Mouse (Mus musculus) spleen, postnatal 4 days (tissue): ENCODE data around the gene Gm10024.
"Not testable (repeated sequence)": the region's sequence is repeated elsewhere in the genome, so short reads cannot be mapped to it uniquely, and the experiment has no call there.

Experiments
- DNase-seq, 2 experiments: peaks; one replicate each; pipeline ENCODE4 v3.0.0; 2022; ENCODE audit warnings: low spot score in 2 of 2

Gm10024 gene

GRCm38 (mm10) chr10:77711157-77711556 is at the start of gene Gm10024:
TSS of gene Gm10024 (plus strand) at chr10:77711457.
- DNase-seq, result not testable (repeated sequence)

DNA sequence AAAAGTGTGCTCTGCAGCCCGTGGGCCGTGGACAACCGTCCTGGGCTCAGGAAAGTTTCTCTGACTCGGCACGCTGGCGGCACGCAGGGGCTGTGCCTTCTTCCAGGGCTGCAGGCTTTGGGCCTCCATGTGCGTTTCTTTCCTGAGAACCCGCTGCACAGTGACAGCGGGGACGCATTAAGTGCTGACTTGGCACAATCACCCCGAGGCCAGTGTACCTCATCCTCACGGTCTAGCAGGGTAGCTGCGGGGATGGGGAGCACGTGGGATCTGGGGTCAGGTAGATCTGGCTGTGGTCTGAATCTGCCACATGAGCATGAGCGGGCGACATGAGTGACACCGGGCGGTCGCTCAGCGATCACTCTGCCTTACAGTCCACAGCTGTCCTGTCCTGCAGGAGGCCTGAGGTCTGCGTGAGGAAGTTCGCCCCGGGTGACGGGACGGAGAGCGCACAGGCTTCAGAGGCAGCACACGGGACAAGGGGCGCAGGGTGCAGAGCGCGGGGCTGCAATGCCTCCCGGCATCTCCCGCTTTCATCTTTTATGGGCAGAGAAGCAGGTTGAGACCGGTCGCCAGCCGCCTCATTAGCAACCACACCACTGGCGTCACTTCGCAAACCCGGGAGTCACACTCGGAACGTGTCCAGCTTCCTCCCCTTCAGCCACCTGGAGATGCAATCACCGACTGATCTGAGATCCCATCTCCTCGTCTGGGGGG is 47.1 kb upstream of the Gm10024 start:
- no peak for DNase-seq

DNA sequence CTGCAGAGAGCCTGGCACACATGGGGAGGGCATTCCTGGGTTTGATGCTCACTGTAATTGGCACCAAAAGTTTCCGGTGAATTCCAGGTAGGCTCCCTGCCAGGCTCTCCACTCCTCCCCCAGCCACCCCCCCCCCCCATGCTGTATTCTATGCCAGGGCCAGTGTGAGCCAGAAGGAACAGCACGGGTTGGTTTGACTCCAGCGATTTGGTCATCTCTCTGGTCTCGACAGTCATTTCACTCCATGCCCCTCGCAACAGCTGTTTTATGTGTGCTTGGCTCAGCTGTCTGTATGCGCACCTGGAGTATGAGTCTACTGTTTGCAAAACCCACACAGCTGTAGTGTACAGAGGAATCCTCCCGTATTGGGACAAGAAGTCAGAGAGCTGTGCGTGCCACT is 44.9 kb upstream of the Gm10024 start:
- no peak for DNase-seq

- no peak for DNase-seq
These were observed 43.9 kb upstream of the Gm10024 start for GRCm38 (mm10) chr10:77667402-77667801.

DNA sequence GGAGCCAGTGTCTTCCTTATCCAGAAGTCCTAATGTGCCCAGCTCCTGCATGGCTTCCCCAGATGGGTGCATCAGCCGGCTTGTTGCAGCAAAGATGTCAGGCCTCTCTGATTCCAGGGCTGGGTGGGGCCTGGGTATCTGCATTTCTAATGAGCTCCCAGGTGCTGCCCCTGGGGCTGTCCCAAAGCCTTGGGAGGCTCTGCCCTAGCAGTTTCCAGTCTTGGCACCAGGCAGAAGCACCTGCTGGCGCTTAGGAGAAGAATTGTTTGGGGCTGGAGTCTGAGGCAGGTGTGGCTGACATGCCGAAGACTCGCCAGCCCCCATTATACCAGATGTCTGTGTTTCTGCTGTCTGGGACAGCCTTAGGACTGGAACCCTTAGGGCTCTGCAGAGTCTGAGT is 40.5 kb upstream of the Gm10024 start:
- no peak for DNase-seq

DNA sequence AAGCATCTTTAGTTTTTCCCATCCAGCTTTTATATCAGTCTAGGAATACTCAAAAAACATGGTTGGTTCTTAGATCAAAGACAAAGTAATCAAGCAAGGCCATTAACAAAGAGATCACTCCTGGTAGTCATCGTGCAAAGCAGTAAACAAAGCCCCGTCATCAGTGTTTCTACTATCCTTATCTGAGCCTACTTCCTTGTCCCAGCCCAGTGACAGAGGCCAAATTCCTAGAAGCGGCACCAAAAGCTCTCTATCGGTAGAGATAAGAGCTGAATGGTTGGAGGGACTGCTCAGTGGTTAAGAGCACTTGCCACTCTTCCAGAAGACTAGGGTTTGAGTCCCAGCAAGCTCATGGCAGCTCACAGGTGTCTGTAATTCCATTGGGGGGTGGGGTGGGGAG is 39.7 kb upstream of the Gm10024 start:
- no peak for DNase-seq

GRCm38 (mm10) chr10:77673765-77674164 is 37.5 kb upstream of the Gm10024 start:
- no peak for DNase-seq

- DNase-seq, result no peak
These were observed 33.7 kb upstream of the Gm10024 start for GRCm38 (mm10) chr10:77677562-77677961.

- no peak for DNase-seq
These were observed 28.3 kb upstream of the Gm10024 start for GRCm38 (mm10) chr10:77682994-77683393.

GRCm38 (mm10) chr10:77684181-77684580 is 27.1 kb upstream of the Gm10024 start:
- no peak for DNase-seq

DNA sequence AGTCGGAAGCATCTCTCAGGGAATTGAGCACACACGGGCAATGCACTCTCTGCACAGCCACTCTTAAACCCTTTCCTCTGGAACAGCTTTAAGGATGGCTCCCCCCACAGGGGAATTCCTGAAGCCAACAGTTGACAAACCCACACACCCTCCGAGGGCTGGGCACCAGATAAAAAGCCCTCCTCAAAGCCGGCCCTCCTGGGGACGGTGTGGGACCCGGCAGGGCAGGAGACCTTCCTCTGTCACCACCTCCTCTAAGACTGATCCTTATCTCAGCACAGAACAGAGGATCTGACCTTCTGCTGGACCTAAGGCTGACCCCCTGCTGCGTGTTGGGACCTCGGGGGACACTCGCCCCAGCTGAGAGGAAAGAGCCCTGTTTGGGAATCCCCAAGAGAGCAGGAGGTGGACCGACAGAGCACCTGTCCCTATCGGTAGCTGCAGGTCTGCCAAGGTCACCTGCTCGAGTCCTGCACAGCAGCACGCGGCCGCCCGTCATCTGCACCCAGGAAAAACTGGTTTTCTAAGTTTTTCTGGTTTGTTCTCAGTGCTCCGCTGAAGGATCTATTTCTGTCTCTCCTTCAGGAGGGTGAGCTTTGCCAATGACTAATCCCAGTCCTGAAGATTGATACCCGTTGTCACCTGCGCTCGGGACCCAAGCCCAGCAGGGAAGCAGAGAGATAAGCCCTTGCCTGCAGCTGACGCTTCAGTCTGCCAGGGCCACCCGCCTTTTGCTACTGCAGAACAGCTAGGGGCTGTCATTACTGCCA is 25.2 kb upstream of the Gm10024 start, which contains the start of gene Tspear:
Tspear (plus strand) TSS at position 675 of the 770 bp plus-strand sequence.
- no peak for DNase-seq

- DNase-seq, result no peak
These were observed 24.2 kb upstream of the Gm10024 start for GRCm38 (mm10) chr10:77687021-77687420.

GRCm38 (mm10) chr10:77690356-77690807 is 20.9 kb upstream of the Gm10024 start, which contains the start of gene Gm19402:
TSS of gene Gm19402 (minus strand) at chr10:77690757.
- DNase-seq, result not testable (repeated sequence)

DNA sequence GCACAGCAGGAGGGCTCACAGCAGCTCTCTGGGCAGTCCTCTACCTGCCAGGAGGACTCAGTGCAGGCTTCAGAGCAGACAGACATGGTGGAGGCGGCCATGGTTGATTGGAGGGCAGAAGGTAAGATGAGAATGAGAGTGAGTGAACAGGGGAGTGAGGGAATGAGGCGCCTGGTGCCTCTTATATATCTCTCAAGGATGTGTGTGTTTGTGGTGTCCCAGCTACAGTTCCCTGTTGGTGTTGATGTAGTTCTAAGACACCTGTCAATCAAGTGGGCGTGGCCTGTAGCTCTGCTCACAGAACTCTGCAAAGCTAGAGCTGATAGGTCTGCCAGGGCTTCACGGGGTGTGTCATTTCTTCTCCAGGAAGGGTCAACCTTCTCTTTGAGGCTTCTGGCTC is 14.1 kb upstream of the Gm10024 start, which contains the start of gene Gm9508:
Gm9508 (minus strand) TSS at position 101 of the 400 bp plus-strand sequence.
- DNase-seq, result no peak

DNA sequence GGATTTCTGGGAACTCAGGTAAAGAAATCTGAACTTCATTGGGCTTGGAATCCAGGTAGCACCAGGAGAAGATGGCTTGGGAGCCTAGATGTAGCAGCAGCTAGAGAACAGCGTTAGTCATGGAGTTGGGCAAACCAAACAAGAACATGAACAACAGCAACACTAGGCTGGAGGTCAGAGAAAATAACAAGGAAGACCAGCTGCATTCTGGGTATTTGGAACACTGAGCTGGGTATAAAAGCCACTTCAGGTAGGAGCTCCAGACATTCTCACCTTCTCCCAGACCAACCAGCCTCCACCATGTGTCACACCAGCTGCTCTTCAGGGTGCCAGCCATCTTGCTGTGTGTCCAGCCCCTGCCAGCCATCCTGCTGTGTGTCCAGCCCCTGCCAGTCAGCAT is 4.9 kb upstream of the Gm10024 start, which contains the start of gene Gm10272:
Gm10272 (plus strand) TSS at position 301 of the 400 bp plus-strand sequence.
- DNase-seq, result no peak

- DNase-seq, result no peak
These were observed 1.4 kb upstream of the Gm10024 start for GRCm38 (mm10) chr10:77709831-77710230.

GRCm38 (mm10) chr10:77713734-77714133 is 2.5 kb downstream of the Gm10024 start:
- DNase-seq, result no peak

DNA sequence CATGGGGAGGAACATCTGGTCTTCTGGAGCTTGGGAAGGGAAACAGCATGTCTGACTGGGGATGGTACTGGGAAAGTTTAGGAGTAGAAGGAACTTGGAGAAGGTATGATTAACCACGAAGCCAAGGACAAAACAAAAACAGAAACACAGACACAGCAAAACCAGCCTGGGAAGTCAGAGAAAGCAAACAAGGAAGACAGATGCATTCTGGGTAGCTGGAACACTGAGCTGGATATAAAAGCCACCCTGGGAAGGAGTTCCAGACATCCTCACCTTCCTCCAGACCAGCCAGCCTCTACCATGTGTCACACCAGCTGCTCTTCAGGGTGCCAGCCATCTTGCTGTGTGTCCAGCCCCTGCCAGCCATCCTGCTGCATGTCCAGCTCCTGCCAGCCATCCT is 4.2 kb downstream of the Gm10024 start, which contains the start of gene Gm10142:
Gm10142 (plus strand) TSS at position 301 of the 400 bp plus-strand sequence.
- DNase-seq, result no peak

GRCm38 (mm10) chr10:77720299-77720698 is 9.0 kb downstream of the Gm10024 start, which contains the start of gene Krtap12-1:
TSS of gene Krtap12-1 (plus strand) at chr10:77720599.
- not testable (repeated sequence) for DNase-seq

DNA sequence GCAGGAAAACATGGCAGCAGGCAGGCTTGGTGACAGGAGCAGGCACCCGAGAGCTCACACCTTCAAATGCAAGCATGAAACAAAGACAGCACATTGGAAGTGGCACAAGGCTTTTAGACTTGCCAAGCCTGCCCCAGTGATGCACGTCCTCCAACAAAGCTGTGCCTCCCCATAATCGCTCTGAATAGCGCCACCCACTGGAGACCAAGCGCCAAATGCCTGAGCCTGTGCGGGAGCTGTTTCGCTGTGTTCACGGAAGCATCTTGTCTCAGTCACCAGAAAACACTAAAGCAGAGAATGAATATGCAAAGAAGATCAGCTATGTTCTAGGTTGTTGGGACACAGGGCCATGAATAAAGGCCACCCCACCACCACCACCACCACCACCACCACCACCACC is 13.6 kb downstream of the Gm10024 start:
- DNase-seq, result no peak

DNA sequence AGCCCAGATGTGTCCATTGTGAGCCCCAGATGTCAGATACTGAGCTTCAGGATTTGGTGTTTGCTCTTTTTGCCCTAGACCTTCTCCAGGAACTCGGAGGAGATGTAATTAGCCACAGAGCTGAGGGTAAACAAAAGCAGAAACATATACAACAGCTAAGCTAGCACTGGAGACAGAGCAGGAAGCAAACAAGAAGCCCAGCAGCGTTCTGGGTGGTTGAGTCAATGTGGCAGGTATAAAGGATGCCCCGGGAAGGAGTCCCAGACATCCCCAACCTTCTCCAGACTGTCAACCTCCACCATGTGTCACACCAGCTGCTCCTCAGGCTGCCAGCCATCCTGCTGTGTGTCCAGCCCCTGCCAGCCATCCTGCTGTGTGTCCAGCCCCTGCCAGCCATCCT is 14.9 kb downstream of the Gm10024 start, which contains the start of gene Gm10100:
Gm10100 (plus strand) TSS at position 301 of the 400 bp plus-strand sequence.
- DNase-seq, result no peak

GRCm38 (mm10) chr10:77728280-77728679 is 17.0 kb downstream of the Gm10024 start:
- no peak for DNase-seq
